Mouse (Mus musculus): ENCODE data around the gene Coro2a. TPM values are rescaled to one million over a fixed set of nuclear protein-coding genes. Genes with fewer than 3 reads are reported as not detected.

The Coro2a gene
- 100 to 1,000 TPM; 132 to 160 TPM for polyA plus RNA-seq (2017; shearing (Covaris generic))

DNA sequence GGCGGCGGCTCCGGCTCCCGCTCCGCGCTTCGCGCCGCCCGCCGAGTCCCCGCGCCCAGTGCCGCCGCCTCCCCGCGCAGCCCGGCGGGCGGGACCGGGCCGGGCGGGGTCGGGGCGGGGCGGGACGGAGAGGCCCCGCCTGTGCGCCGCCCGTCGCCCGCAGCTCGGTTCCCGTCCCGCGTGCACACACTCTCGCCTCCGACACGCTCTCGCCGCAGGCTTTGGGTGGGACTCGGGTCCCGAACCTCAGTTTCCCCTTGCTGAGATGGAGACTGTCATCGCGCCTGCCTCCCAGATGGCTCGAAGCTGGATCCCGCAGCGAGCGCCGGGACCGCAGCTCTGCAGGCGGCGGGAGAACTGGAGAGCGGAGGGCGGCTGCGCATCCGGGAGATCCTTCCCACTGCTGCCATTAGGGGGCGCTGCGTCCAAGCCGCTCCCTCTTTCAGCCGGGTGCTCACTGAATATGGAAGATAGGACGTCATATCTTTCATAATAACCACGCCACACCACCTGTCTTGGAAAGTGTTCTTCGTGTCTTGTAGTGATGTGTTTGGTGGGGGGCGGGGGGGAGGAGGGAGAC lies at the start of gene Coro2a:
Coro2a (minus strand) TSS at position 359 of the 580 bp plus-strand sequence.

DNA sequence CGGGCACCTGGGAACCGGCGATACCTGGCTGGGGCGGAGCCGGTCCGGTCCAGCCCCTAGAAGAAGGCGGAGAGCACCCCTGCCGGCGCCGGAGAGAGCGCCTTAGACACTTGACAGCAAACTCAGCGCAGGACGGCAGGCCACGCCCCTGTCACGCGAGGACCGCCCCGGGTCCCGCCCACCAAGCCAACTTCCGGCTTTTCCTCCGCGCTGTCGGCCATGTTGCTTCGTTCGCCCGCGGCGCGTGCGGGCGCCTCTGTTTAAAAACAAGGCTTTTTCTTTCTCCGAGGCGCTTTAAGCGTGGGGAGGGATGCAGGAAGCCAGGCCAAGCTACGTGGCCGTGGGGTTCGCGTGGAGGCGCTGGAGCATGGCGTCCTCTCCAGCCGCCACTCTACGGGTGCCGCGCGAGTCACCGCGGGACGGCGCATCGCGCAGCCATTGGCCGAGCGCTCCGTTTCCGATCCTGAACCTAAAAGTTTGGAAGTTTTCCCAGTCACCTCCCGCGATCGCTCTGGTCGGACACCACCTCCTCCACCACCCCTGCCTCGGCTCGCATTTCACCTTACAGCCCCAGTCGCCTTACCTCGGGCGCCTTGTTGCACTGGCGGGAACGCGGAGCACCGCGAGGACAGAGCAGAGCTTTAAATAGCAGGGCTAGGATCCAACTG lies 48.2 kb upstream of the Coro2a start, which contains the start of gene Tbc1d2:
Tbc1d2 (minus strand) TSS at position 124 of the 668 bp plus-strand sequence.

DNA sequence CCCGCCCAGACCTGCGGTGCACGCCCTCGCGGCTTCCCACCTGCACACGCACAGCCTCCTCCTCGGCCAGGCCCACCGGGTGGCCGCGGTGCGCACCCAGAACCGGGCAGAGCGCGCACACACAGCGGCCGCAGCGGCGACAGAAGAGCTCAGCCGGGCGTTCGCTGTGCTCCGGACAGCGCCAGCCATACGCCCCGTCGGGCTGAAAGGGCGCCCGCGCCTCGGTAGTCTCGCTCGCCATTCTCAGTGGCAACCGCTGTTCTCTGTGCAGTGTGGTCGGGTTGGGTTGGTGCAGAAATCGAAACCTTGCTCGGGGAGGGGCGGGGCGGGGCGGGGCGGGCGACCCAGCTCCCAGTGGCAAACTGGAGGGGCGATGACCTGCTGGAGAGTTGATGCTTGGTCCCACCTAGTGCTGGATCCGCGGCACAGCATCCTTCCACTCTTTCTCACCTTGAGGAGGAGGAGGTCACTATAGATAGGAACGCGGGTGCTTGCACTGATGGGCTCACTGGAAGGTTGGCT lies 66.1 kb downstream of the Coro2a start, which contains the start of gene Trim14:
Trim14 (minus strand) TSS at position 302 of the 522 bp plus-strand sequence.

DNA sequence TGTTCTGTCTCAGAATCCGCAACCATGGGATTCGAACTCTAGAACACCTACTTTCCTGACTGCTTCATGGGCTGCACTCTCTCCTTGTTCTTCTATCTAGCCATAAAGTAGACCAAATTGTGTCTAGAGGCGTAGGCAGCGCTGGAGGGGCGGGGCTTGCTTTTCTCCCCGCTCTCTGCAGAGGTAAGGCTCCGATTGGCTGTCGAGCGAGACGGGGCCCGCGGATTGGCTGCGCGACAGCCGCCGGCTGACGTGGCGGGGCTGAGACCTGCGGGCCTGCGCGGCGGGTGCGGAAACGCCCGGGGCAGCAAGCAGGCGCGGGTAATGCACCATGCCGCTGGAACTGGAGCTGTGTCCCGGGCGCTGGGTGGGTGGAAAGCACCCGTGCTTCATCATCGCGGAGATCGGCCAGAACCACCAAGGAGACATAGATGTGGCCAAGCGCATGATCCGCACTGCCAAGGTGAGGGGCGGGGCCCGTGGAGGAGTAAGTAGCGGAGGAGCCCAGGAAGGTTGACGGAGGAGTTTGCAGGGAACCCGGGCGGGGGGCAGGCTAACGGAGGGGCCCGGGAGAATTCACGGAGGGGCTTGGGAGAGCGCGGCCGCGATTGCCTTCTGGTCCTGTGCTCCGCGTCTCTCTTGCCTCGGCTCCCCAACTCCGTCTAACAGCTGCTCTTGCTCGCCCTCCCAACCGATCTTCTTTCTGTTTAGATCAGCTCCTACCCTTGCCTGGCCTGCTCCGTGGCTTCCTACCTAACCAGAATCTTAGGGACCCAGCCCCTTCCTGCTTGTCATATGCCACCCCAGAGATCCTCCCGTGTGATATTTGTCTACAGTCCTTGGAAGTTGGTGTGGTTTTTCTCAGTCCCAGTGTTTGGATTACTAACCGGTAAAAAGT lies 112.7 kb downstream of the Coro2a start, which contains the start of gene Nans:
Nans (plus strand) TSS at position 221 of the 898 bp plus-strand sequence.

Other genes starting within 250 kb of the Coro2a start
- 10 to 100 TPM; 20.4 to 30.4 TPM for gene Trmo, start 212.8 kb downstream of the Coro2a start, polyA plus RNA-seq (2017; shearing (Covaris generic))
- gene Hemgn, start 188.7 kb downstream of the Coro2a start, polyA plus RNA-seq (2017; shearing (Covaris generic)) = under 1 TPM in 1 of 2 experiments, not detected in 1; 0.23 TPM
- 100 to 1,000 TPM; 206 to 218 TPM for gene Anp32b, start 151.3 kb downstream of the Coro2a start, polyA plus RNA-seq (2017; shearing (Covaris generic))
- 10 to 100 TPM; 70.9 to 72.2 TPM for gene Nans, start 113.0 kb downstream of the Coro2a start, polyA plus RNA-seq (2017; shearing (Covaris generic))
- 100 to 1,000 TPM; 125 to 138 TPM for gene Trim14, start 66.1 kb downstream of the Coro2a start, polyA plus RNA-seq (2017; shearing (Covaris generic))
- gene Tbc1d2, start 48.0 kb upstream of the Coro2a start, polyA plus RNA-seq (2017; shearing (Covaris generic)) = 1 to 10 TPM; 2.1 to 2.7 TPM